Mouse (Mus musculus) forebrain, postnatal 0 days (tissue): Measurements from ENCODE around the gene Reps2. TPM values are rescaled to one million over a fixed set of nuclear protein-coding genes. Genes with fewer than 3 reads are reported as not detected.

Experiments
- ATAC-seq: fragments of 200-750 bp; cut with Nextera tagmentation; 2 replicates; pipeline ENCODE4 v1.8.0; 2017; ENCODE audit warnings: mild to moderate bottlenecking, moderate library complexity
- DNase-seq: peaks from one replicate; pipeline ENCODE4 v3.0.0-alpha.2; 2015
- H3K27ac ChIP-seq: fragments of 300-500 bp; sonication (generic); 2 replicates; pipeline ENCODE4 v1.5.1; 2014; ENCODE audit warnings: low read depth, mild to moderate bottlenecking, antibody characterized with exemption, low read length, moderate library complexity, mixed read lengths
- H3K27me3 ChIP-seq: fragments of 300-500 bp; sonication (generic); 2 replicates; pipeline ENCODE4 v1.6.1; 2014; ENCODE audit warnings: mild to moderate bottlenecking, low read length, mixed read lengths; ENCODE audit not compliant: insufficient read depth
- H3K36me3 ChIP-seq: fragments of 300-500 bp; sonication (generic); 2 replicates; pipeline ENCODE4 v1.6.1; 2014; ENCODE audit warnings: mild to moderate bottlenecking, moderate library complexity; ENCODE audit not compliant: insufficient read depth
- H3K4me1 ChIP-seq: fragments of 300-500 bp; sonication (generic); 2 replicates; pipeline ENCODE4 v1.6.1; 2014; ENCODE audit warnings: antibody characterized with exemption; ENCODE audit not compliant: insufficient read depth
- H3K4me2 ChIP-seq: fragments of 300-500 bp; sonication (generic); 2 replicates; pipeline ENCODE4 v1.6.1; 2014; ENCODE audit warnings: low read depth, mild to moderate bottlenecking, moderate library complexity
- H3K4me3 ChIP-seq: fragments of 300-500 bp; sonication (generic); 2 replicates; pipeline ENCODE4 v1.5.1; 2014; ENCODE audit warnings: low read depth, low read length, mixed read lengths
- H3K9ac ChIP-seq: fragments of 300-500 bp; sonication (generic); 2 replicates; pipeline ENCODE4 v1.6.1; 2014; ENCODE audit warnings: mild to moderate bottlenecking
- H3K9me3 ChIP-seq: fragments of 300-500 bp; sonication (generic); 2 replicates; pipeline ENCODE4 v1.6.1; 2016; ENCODE audit warnings: low read length
- CTCF ChIP-seq: sonication (generic); IDR thresholded peaks from 2 replicates; pipeline ENCODE4 v1.5.1; 2016; ENCODE audit warnings: antibody characterized with exemption, control low read depth, low read depth
- WGBS: fragments of 180-500 bp; shearing (Covaris S2); extraction: QIAGEN DNeasy Blood & Tissue Kit; methylation state at CpG from one replicate; pipeline ENCODE4 v1.1.7; 2014; 5-methylcytosine and 5-hydroxymethylcytosine counted together
- polyA plus RNA-seq: library from polyadenylated mRNA; unstranded; fragments of >200 nt; fragmentation: Nextera tagmentation; extraction: Ambion mirVana; gene quantifications from 2 replicates; pipeline ENCODE4 v1.2.1, GENCODE M21; 2015
- total RNA-seq: library from RNA; depleted of rRNA; stranded (reverse); fragments of >200 nt; gene quantifications from 2 replicates; pipeline ENCODE4 v1.2.3, GENCODE M21; 2014

Reps2 gene
- total and polyA plus RNA-seq, 2 experiments from 2014 or later: 5.1 to 31.5 TPM

DNA sequence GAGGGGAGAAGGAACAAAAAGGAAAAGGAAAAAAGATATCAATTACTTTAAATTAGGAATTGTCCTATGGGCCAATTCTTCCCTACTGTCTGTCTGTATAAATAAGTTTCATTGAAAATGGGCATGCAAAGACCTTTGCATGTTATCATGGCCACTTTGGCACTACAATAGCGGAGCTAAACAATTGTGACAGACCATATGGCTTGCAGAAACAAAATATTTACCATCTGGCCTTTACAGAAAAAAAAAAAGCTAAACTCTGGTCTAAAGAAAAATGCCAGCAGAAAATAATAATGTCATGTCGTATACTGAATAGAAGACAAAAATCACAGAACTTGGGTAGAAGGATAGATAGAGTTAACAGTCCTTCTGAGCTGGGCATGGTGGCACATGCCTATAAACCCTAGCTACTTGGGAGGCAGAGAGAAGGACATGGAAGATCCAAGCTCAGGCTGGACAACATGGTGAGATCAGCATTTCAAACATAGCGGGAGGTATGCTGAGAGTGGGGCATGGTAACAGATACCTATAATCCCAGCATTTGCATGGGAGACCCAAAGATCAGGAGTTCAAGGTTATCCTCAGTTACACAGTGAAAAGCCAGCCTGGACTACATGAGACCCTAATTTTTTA lies 54.2 kb downstream of the Reps2 start:
- ATAC-seq: no peak
- Histone ChIP-seq H3K9ac (no peak overlapping the region), H3K27me3 (no peaks in the 10 kb centered on the region), H3K4me3 (no peak overlapping the region), H3K9me3 (no peaks in the 10 kb centered on the region), H3K36me3 (no peaks in the 10 kb centered on the region), H3K27ac (no peak overlapping the region), H3K4me2 (no peak overlapping the region), H3K4me1 (no peaks in the 10 kb centered on the region)
- TF ChIP-seq CTCF: no peak
- no peak for DNase-seq
- WGBS: 79% methylated on average over 3 of the region's 3 CpGs

DNA sequence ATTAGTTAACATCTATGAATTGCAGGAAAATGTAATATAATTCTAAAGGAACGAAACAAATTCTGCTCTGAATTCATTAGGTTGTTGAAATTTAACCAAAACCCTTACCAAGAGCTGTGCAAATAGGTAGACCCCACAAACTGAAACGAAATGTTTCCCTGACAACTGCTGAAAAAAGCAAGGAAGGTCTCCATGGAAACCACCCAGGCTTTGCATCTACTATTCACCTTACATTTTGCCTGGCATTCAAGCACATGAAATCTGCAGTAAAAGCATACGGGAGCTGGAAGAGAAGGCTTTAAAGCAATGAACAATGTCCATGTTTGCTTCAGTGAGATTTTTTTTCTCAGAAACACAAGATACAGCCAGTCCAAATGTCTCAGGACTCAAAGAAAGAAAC lies 59.1 kb downstream of the Reps2 start:
- peak overlapping the region; percentile 80 for H3K27ac ChIP-seq
- H3K9me3 ChIP-seq: no peaks in the 10 kb centered on the region
- no peak overlapping the region for H3K9ac ChIP-seq
- H3K4me3 ChIP-seq: no peak overlapping the region
- no peak for TF ChIP-seq CTCF
- ATAC-seq (peak; percentile 87), DNase-seq (peak; percentile 65)
- H3K4me2 ChIP-seq: no peak overlapping the region
- no peaks in the 10 kb centered on the region for H3K27me3 ChIP-seq
- WGBS: 31% methylated on average over 3 of the region's 3 CpGs
- H3K4me1 ChIP-seq: no peaks in the 10 kb centered on the region
- H3K36me3 ChIP-seq: no peaks in the 10 kb centered on the region

GRCm38 (mm10) chrX:162580521-162580920 lies 62.9 kb downstream of the Reps2 start:
- 50% methylated on average over 3 of the region's 3 CpGs for WGBS
- H3K36me3 ChIP-seq: no peaks in the 10 kb centered on the region
- no peak for TF ChIP-seq CTCF
- H3K27ac ChIP-seq: no peak overlapping the region
- DNase-seq (no peak), ATAC-seq (no peak)
- H3K9ac ChIP-seq: no peak overlapping the region
- no peaks in the 10 kb centered on the region for H3K9me3 ChIP-seq
- H3K4me2 ChIP-seq: no peak overlapping the region
- H3K4me3 ChIP-seq: no peak overlapping the region
- H3K27me3 ChIP-seq: no peaks in the 10 kb centered on the region
- no peaks in the 10 kb centered on the region for H3K4me1 ChIP-seq

- Histone ChIP-seq H3K36me3 (no peaks in the 10 kb centered on the region), H3K4me3 (no peak overlapping the region), H3K4me1 (no peaks in the 10 kb centered on the region), H3K9ac (no peak overlapping the region), H3K4me2 (no peak overlapping the region), H3K9me3 (no peaks in the 10 kb centered on the region), H3K27ac (no peak overlapping the region), H3K27me3 (no peaks in the 10 kb centered on the region)
- WGBS: 86% methylated on average over 2 of the region's 2 CpGs
- ATAC-seq (no peak), DNase-seq (no peak)
- no peak for TF ChIP-seq CTCF
Measured at GRCm38 (mm10) chrX:162568439-162568838, 75.0 kb downstream of the Reps2 start.

DNA sequence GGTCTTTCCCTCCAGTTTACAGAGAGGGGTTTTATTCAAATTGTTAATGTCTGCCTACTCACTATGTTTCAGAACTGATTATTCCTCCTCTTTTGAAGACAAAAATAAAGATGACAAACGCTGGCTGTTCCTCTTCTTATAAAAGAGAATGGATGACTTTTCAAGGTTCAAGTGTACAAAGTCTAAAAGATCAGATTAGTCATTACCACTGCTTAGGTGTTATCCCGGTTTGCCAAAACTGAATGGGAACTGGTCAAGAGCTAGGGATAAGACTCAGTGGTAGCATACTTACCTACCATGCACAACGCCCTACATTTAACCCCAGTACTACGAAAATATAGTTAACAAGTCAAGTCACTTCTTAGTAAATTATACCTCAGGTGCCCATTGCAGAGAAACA lies 77.9 kb downstream of the Reps2 start:
- Histone ChIP-seq H3K27ac (no peak overlapping the region), H3K9ac (no peak overlapping the region), H3K27me3 (no peaks in the 10 kb centered on the region), H3K9me3 (no peaks in the 10 kb centered on the region), H3K4me1 (no peaks in the 10 kb centered on the region), H3K4me2 (no peak overlapping the region), H3K36me3 (no peaks in the 10 kb centered on the region), H3K4me3 (no peak overlapping the region)
- ATAC-seq: no peak
- 92% methylated on average over 4 of the region's 4 CpGs for WGBS
- DNase-seq: no peak
- TF ChIP-seq CTCF: no peak

- Histone ChIP-seq H3K4me1 (no peaks in the 10 kb centered on the region), H3K4me3 (no peak overlapping the region), H3K36me3 (no peaks in the 10 kb centered on the region), H3K27ac (no peak overlapping the region), H3K9ac (no peak overlapping the region), H3K4me2 (no peak overlapping the region), H3K9me3 (no peaks in the 10 kb centered on the region), H3K27me3 (no peaks in the 10 kb centered on the region)
- no peak for TF ChIP-seq CTCF
- ATAC-seq (peak; percentile 51), DNase-seq (peak; percentile 27)
- WGBS: 44% methylated on average over 6 of the region's 6 CpGs
Measured at GRCm38 (mm10) chrX:162556459-162556841, 87.0 kb downstream of the Reps2 start.

GRCm38 (mm10) chrX:162555729-162556458 lies 87.6 kb downstream of the Reps2 start:
- Histone ChIP-seq H3K9ac (no peak overlapping the region), H3K4me3 (no peak overlapping the region), H3K4me2 (no peak overlapping the region), H3K27ac (peak overlapping the region; percentile 5; the same call in 1 of the 2 replicates), H3K27me3 (no peaks in the 10 kb centered on the region), H3K36me3 (no peaks in the 10 kb centered on the region), H3K4me1 (no peaks in the 10 kb centered on the region), H3K9me3 (no peaks in the 10 kb centered on the region)
- WGBS: 73% methylated on average over 1 of the region's 1 CpGs
- ATAC-seq: peak; percentile 47; the same call in 1 of the 2 replicates
- TF ChIP-seq CTCF: no peak
- DNase-seq: no peak
